Mouse (Mus musculus) thymus, adult 2 months (tissue): ENCODE results near the gene Gab3.

ENCODE experiments used
- CTCF ChIP-seq: fragments of 200-500 bp; IDR thresholded peaks from 2 replicates; pipeline ENCODE4 v1.5.1; 2012; ENCODE audit warnings: mild to moderate bottlenecking, control low read depth, low read length, moderate library complexity, borderline replicate concordance; ENCODE audit not compliant: control insufficient read depth, poor library complexity, insufficient read depth; ENCODE audit errors: extremely low read depth
- POLR2A ChIP-seq: fragments of 200-500 bp; IDR thresholded peaks from 2 replicates; pipeline ENCODE4 v1.6.1; 2012; ENCODE audit warnings: mild to moderate bottlenecking, low read length, control low read depth, moderate library complexity; ENCODE audit not compliant: control insufficient read depth, poor library complexity, insufficient read depth; ENCODE audit errors: extremely low read depth

DNA sequence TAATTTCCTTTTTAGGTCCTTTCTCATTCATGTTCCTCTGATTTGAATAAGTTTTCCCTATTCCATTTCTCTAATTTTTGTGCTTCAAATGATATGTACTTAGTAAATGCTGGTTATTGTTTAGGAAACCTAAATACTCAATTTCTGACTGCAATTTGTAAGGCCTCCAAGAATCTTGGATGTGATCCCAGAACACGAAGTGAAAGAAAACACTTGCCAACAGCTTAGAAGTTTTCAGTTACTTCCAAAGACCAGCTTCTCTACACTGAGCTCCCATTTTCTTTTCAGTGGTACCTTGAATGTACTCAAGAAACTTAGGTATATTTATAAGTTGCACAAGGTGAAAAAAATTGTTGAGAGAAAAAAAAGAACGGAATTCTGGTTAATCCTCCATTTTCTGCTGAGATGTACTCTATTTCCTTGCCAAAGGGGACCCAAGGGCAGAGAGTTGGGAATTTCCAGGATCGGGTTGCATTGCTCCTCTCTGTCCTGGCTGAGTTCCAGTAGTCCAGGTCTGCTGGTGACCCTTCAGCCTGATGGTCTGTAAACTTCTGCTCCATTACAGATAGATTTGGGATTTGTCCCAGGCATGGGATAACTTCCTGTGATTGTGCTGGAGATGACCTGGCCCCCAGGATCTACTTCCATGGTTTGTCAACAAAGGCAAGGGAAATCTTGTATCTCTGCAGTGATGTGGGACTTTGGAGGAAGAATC, 38.2 kb downstream of the Gab3 start:
- TF ChIP-seq CTCF (no peak), POLR2A (no peak)
